Mouse (Mus musculus) induced T-regulatory cell, adult 2 months (primary cell): Measurements from ENCODE around the gene Kcng4.

ENCODE experiments used
- DNase-seq: peaks from one replicate; pipeline ENCODE4 v3.0.0-alpha.2; 2012; ENCODE audit warnings: low read depth

Gene Kcng4

GRCm38 (mm10) chr8:119635378-119635777 lies at the start of gene Kcng4:
Gene Kcng4 (minus strand): TSS chr8:119635680.
- DNase-seq: no peak

- DNase-seq: no peak
Measured at GRCm38 (mm10) chr8:119679184-119679583, 43.7 kb upstream of the Kcng4 start.

GRCm38 (mm10) chr8:119678138-119678843 lies 42.8 kb upstream of the Kcng4 start:
- peak; percentile 72 for DNase-seq

- DNase-seq: peak; percentile 89
Measured at GRCm38 (mm10) chr8:119676389-119676788, 40.9 kb upstream of the Kcng4 start.

GRCm38 (mm10) chr8:119675457-119675856 lies 40.0 kb upstream of the Kcng4 start:
- no peak for DNase-seq

- peak; percentile 33 for DNase-seq
Measured at GRCm38 (mm10) chr8:119673976-119674555, 38.6 kb upstream of the Kcng4 start.

- DNase-seq: no peak
Measured at GRCm38 (mm10) chr8:119670419-119671091, 35.1 kb upstream of the Kcng4 start.

- DNase-seq: peak; percentile 34
Measured at GRCm38 (mm10) chr8:119669284-119669683, 33.8 kb upstream of the Kcng4 start.

- DNase-seq: no peak
Measured at GRCm38 (mm10) chr8:119668447-119668846, 33.0 kb upstream of the Kcng4 start.

- no peak for DNase-seq
Measured at GRCm38 (mm10) chr8:119666219-119666951, 30.9 kb upstream of the Kcng4 start, which contains the start of gene Wfdc1. Gene Wfdc1 (plus strand): TSS chr8:119666365.

- DNase-seq: no peak
Measured at GRCm38 (mm10) chr8:119665270-119665669, 29.8 kb upstream of the Kcng4 start.

GRCm38 (mm10) chr8:119663440-119663839 lies 28.0 kb upstream of the Kcng4 start:
- DNase-seq: no peak

GRCm38 (mm10) chr8:119661892-119662291 lies 26.4 kb upstream of the Kcng4 start:
- DNase-seq: no peak

GRCm38 (mm10) chr8:119661081-119661480 lies 25.6 kb upstream of the Kcng4 start:
- DNase-seq: no peak

GRCm38 (mm10) chr8:119656709-119657464 lies 21.4 kb upstream of the Kcng4 start:
- peak; percentile 58 for DNase-seq

GRCm38 (mm10) chr8:119651324-119651723 lies 15.8 kb upstream of the Kcng4 start:
- no peak for DNase-seq

- no peak for DNase-seq
Measured at GRCm38 (mm10) chr8:119646846-119647245, 11.4 kb upstream of the Kcng4 start.

GRCm38 (mm10) chr8:119646197-119646596 lies 10.7 kb upstream of the Kcng4 start:
- DNase-seq: peak; percentile 8

- no peak for DNase-seq
Measured at GRCm38 (mm10) chr8:119644981-119645597, 9.6 kb upstream of the Kcng4 start.

- no peak for DNase-seq
Measured at GRCm38 (mm10) chr8:119644429-119644960, 9.0 kb upstream of the Kcng4 start.

GRCm38 (mm10) chr8:119642960-119643359 lies 7.5 kb upstream of the Kcng4 start:
- DNase-seq: no peak
